Mouse (Mus musculus) forebrain, embryonic 13.5 days (tissue): ENCODE data around the gene Clec4d. TPM values are rescaled to one million over a fixed set of nuclear protein-coding genes. Genes with fewer than 3 reads are reported as not detected.
"Not testable (repeated sequence)": the region's sequence is repeated elsewhere in the genome, so short reads cannot be mapped to it uniquely, and the experiment has no call there.

Source experiments
- ATAC-seq: fragments of 200-750 bp; cut with Nextera tagmentation; 2 replicates; pipeline ENCODE4 v1.8.0; 2017
- H3K27ac ChIP-seq: fragments of 300-500 bp; sonication (generic); 2 replicates; pipeline ENCODE4 v1.5.1; 2015; ENCODE audit warnings: inconsistent platforms, mild to moderate bottlenecking, moderate library complexity
- H3K27me3 ChIP-seq: fragments of 300-500 bp; sonication (generic); 2 replicates; pipeline ENCODE4 v1.6.1; 2015; ENCODE audit warnings: mild to moderate bottlenecking, inconsistent platforms
- H3K36me3 ChIP-seq: fragments of 300-500 bp; sonication (generic); 2 replicates; pipeline ENCODE4 v1.6.1; 2015; ENCODE audit warnings: mild to moderate bottlenecking, inconsistent platforms; ENCODE audit not compliant: poor library complexity, severe bottlenecking
- H3K4me1 ChIP-seq: fragments of 300-500 bp; sonication (generic); 2 replicates; pipeline ENCODE4 v1.6.1; 2015; ENCODE audit warnings: inconsistent platforms
- H3K4me2 ChIP-seq: fragments of 300-500 bp; sonication (generic); 2 replicates; pipeline ENCODE4 v1.6.1; 2015; ENCODE audit warnings: inconsistent platforms, mild to moderate bottlenecking, moderate library complexity
- H3K4me3 ChIP-seq: fragments of 300-500 bp; sonication (generic); 2 replicates; pipeline ENCODE4 v1.5.1; 2015; ENCODE audit warnings: mild to moderate bottlenecking, inconsistent platforms
- H3K9ac ChIP-seq: fragments of 300-500 bp; sonication (generic); 2 replicates; pipeline ENCODE4 v1.6.1; 2015; ENCODE audit warnings: mild to moderate bottlenecking, inconsistent platforms
- H3K9me3 ChIP-seq: fragments of 300-500 bp; sonication (generic); replicated peaks from 2 replicates; pipeline ENCODE4 v1.6.1; 2016; ENCODE audit warnings: inconsistent platforms
- WGBS: fragments of 180-500 bp; shearing (Covaris S2); methylation state at CpG from one replicate; pipeline ENCODE4 v1.1.7; 2015; 5-methylcytosine and 5-hydroxymethylcytosine counted together
- polyA plus RNA-seq: library from polyadenylated mRNA; unstranded; fragments of >200 nt; fragmentation: Nextera tagmentation; extraction: Ambion mirVana; gene quantifications from 2 replicates; pipeline ENCODE4 v1.2.1, GENCODE M21; 2015

Clec4d gene
- not detected in 2 replicates for polyA plus RNA-seq

DNA sequence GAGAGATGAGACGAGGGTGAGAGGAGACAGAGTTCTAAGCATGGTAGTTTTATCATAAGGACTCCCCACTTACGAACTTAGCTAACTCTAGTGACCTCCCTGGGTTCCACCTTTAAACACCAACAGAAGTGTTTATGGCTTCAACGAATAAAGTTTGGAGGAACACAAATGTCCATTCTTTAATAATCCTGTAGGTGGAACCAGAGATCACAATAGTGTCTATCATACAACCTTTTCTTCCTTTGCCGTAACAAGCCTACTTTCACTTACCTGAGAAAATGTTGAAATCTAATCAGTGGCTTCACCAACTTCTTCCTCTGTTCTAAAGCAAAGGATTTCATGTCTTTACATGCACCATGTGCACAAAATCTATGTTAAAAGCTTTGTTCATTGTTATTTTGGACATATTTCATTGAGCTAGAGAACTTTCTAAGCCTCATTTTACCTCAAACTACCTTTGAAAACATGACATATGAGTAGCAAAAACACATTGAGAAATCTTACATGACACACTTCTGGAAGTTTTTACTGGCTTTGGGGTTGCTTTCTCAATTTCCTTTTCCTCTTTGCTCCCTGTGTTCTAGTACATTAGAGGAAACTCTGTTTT, at the start of gene Clec4d:
Gene Clec4d, plus strand, starts transcription at position 557 of the 607 bp plus-strand sequence.
- Histone ChIP-seq H3K4me3 (no peak within 1 kb of the TSS), H3K27me3 (no peaks in the 10 kb centered on the region), H3K9ac (no peak within 1 kb of the TSS), H3K27ac (no peak within 1 kb of the TSS), H3K36me3 (no peaks in the 10 kb centered on the region), H3K9me3 (no peaks in the 10 kb centered on the region), H3K4me1 (no peaks in the 10 kb centered on the region), H3K4me2 (no peak within 1 kb of the TSS)
- no peak for ATAC-seq
- WGBS = 78% methylated on average over 4 of the region's 4 CpGs

DNA sequence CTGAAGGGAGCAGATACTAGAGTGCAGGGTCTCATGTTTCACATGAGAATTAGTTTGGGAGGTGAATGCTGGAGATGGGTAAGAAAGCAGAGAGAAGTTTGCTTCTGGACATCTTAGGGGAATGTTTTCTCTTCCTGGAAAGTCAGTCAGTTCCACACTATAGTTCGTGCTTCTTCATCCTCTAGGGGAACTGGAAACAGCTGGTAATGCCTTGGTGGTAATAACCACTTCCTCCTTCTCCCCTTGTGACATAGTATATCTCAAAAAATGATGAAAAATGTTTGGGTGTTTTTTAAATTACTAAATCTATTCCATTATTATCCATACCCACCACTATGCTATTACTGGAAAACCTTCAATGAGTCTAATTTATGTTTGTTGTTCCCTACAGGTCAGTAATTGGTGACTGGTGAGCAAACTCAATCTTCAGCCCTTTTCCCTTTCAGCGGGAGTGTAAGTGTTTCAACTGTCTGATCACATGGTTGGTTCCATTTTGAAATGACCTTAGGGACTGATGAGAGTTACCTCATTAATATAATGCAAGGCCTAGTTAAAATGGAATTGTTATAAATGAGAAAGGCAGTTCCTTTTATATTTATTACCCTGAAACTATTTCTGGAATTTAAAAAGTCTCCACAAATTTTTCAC, 34.3 kb upstream of the Clec4d start:
- Histone ChIP-seq H3K4me3 (no peak overlapping the region), H3K9ac (no peak overlapping the region), H3K4me1 (no peaks in the 10 kb centered on the region), H3K27ac (no peak overlapping the region), H3K9me3 (0 out of 2 replicates have a peak, but pooled peaks cover 7% of the 10 kb centered on the region), H3K36me3 (no peaks in the 10 kb centered on the region), H3K4me2 (no peak overlapping the region), H3K27me3 (no peaks in the 10 kb centered on the region)
- ATAC-seq = no peak
- 66% methylated on average over 2 of the region's 2 CpGs for WGBS

DNA sequence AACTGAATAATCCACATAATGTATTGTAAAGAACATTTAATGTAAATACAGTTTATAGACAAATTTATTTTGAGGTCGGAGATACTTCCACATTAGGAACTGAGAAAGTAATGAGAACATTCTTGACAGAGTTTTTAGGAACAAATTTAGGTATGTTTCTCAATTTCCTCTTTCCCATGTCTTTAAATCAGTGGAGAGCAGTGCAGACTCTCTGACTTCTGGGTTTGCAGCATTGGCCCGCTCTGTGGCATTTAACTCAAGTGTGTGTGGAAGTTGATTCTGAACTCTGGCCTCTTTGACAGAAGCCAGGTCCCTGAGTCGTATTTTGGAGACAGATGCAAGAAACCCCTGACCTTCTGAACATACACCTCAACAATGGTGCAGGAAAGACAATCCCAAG, 32.3 kb upstream of the Clec4d start, which contains the start of gene Clec4n:
Gene Clec4n, plus strand, starts transcription at position 200 of the 400 bp plus-strand sequence.
- Histone ChIP-seq H3K4me2 (no peak within 1 kb of the TSS), H3K9me3 (no peaks in the 10 kb centered on the region), H3K4me3 (no peak within 1 kb of the TSS), H3K9ac (no peak within 1 kb of the TSS), H3K27ac (no peak within 1 kb of the TSS), H3K27me3 (no peaks in the 10 kb centered on the region), H3K4me1 (no peaks in the 10 kb centered on the region), H3K36me3 (no peaks in the 10 kb centered on the region)
- 75% methylated on average over 3 of the region's 3 CpGs for WGBS
- no peak for ATAC-seq

DNA sequence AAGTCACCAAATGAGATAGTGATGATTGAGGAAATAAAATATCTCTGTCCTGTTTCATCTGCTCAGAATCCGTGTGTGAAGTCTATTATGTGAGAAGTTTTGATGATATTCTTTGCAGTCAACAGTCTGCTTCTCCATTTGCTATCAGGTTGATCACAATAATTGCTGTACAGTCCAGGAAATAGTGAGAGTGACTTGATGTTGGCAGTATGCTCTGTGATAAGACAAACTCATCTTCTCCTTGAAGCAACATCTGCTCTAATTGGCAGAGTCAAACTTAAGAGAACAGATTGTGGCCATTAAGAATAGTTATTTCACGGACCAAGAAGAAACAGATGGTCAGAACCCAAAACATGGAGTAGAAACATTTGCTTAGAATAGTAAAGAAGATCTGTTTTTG, 30.8 kb upstream of the Clec4d start:
- no peaks in the 10 kb centered on the region for H3K27me3 ChIP-seq
- H3K9ac ChIP-seq = no peak overlapping the region
- no peak overlapping the region for H3K27ac ChIP-seq
- H3K36me3 ChIP-seq = no peaks in the 10 kb centered on the region
- WGBS = 76% methylated on average over 2 of the region's 2 CpGs
- H3K4me1 ChIP-seq = no peaks in the 10 kb centered on the region
- H3K4me2 ChIP-seq = no peak overlapping the region
- no peak overlapping the region for H3K4me3 ChIP-seq
- H3K9me3 ChIP-seq = no peaks in the 10 kb centered on the region
- ATAC-seq = no peak

DNA sequence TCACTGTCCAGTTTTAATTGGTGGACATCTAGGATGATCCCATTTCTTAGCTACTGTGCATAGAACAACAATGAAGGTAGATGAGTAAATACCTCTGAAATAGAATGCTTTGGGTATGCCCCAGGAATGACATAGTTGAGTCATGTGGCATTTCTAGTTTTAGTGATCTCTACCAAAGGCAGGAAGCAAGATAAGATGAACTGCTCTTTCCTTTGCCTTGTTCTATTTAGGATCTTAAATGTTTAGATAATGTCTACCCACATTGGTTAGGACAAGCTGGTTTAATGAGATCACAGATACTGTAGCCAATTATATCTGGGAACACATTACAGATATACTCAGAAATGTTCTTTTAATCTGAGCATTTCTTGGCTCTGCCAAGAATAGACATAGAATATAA, 24.3 kb upstream of the Clec4d start:
- Histone ChIP-seq H3K36me3 (no peaks in the 10 kb centered on the region), H3K9ac (no peak overlapping the region), H3K27me3 (no peaks in the 10 kb centered on the region), H3K4me1 (no peaks in the 10 kb centered on the region), H3K4me3 (no peak overlapping the region), H3K27ac (no peak overlapping the region), H3K9me3 (no peaks in the 10 kb centered on the region), H3K4me2 (no peak overlapping the region)
- ATAC-seq = no peak

DNA sequence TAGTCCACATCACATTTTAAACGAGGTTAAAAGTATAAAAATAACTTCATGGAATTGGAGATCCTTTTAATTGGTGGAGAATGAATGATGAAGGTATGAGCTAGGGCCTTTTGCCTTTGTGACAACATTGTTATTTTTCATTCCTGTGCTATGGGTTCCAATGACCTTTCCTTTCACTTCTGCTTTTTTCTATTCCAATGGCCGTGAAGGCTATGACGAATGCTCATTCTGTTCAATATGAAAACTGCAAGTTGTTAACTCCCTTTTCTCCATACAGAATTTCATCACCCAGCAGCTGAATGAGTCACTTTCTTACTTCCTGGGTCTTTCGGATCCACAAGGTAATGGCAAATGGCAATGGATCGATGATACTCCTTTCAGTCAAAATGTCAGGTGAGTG, 17.7 kb upstream of the Clec4d start:
- no peak for ATAC-seq
- Histone ChIP-seq H3K36me3 (no peaks in the 10 kb centered on the region), H3K4me1 (no peaks in the 10 kb centered on the region), H3K9ac (no peak overlapping the region), H3K27me3 (no peaks in the 10 kb centered on the region), H3K27ac (no peak overlapping the region), H3K9me3 (no peaks in the 10 kb centered on the region), H3K4me3 (no peak overlapping the region), H3K4me2 (no peak overlapping the region)
- WGBS = 87% methylated on average over 5 of the region's 5 CpGs

DNA sequence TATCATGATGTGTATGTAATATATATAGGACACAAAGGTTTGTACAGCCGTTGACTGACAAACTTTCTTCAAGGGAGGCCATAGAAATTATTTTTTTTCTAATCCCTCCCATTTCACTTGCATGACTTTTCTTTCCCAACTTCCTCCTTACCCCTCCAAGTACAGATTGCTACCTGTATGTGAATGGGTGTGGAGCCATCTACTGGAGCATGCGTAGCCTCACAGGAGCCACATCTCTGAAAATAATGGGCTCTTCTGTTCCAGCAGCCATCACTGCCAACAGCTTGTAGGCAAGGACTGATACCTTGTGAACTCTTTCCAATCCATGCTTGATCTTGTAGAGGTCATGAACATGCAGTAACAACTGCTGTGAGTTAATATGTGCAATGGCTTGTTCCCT, 13.0 kb upstream of the Clec4d start:
- WGBS = 84% methylated on average over 2 of the region's 2 CpGs
- not testable (repeated sequence) for H3K4me2 ChIP-seq, H3K4me1 ChIP-seq, H3K9ac ChIP-seq, ATAC-seq, H3K36me3 ChIP-seq, H3K9me3 ChIP-seq, H3K27me3 ChIP-seq, H3K27ac ChIP-seq, H3K4me3 ChIP-seq

DNA sequence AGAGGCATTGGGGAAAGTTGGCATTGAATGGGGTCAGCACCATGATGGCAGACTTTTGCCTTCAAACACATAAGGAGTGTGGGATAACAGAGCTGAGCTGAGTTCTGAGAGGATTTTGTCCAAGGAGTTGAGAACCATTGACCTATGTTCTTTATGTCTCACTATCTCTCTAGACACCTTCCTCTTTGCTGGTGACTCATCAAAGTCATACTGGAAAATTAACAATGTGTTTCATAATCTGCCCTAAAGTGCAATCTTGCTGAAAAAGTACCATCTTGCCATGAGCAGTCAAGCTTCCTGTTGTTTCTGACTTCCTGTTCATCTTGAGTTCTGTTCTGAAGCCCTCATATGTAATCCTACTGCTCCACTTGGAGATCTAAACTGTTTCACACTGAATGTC, 9.2 kb upstream of the Clec4d start:
- H3K27me3 ChIP-seq = no peaks in the 10 kb centered on the region
- no peak for ATAC-seq
- no peaks in the 10 kb centered on the region for H3K9me3 ChIP-seq
- H3K36me3 ChIP-seq = no peaks in the 10 kb centered on the region
- no peak overlapping the region for H3K4me3 ChIP-seq
- no peak overlapping the region for H3K27ac ChIP-seq
- H3K4me2 ChIP-seq = no peak overlapping the region
- H3K4me1 ChIP-seq = no peaks in the 10 kb centered on the region
- H3K9ac ChIP-seq = no peak overlapping the region

DNA sequence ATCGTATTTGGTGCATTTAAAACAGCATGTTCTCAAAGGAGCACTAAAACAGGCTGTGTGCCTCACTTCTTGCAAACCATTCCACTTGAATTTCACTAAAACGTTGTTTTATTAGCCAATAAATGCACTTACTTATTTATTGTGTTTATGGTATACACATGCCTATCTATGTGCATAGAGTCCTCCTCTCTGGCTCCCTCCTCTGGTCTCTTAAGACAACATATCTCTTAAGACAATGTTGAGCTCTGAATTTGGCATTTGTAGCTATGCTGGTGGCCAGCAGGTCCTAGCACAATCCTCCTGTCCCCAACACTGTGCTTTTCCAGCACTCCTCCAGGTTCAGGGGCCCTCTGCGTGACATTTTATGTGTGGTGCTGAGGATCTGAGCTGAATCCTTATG, 3.0 kb upstream of the Clec4d start:
- H3K9me3 ChIP-seq = no peaks in the 10 kb centered on the region
- H3K4me2 ChIP-seq = no peak overlapping the region
- WGBS = 78% methylated on average over 3 of the region's 3 CpGs
- H3K27me3 ChIP-seq = no peaks in the 10 kb centered on the region
- H3K4me1 ChIP-seq = no peaks in the 10 kb centered on the region
- H3K9ac ChIP-seq = no peak overlapping the region
- H3K27ac ChIP-seq = no peak overlapping the region
- ATAC-seq = no peak
- no peaks in the 10 kb centered on the region for H3K36me3 ChIP-seq
- H3K4me3 ChIP-seq = no peak overlapping the region

DNA sequence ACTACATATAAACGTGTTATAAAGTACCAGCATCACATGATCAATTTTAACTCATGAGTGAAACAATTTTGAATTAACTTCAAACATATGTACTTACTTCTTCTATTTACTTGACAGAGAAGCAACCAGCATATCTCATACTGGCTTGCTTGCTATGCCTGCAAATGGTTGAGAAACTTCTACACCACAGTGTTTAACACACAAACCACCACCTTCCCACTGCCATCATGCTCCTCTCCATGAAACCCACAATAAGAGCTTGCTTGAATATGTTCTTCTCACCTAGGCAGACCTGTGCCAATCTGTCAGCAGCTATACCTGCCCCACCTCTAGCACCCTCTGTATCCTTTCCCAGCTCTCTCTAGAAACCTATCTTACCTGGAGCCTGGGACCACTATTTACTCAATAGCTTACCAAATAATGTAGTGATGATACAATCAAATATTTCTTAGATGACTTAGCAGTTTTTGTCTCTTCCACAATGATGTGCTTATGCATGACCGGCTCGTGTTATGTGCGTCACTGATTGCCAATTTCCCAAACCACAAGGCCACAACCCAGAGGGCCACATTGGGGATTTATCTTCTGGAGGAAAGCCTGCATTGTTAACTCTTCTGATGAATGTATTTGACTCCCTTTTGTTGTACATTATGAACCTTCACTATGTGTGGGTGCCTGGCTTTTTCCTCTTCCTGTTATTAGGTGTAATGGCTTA, 1.9 kb upstream of the Clec4d start:
- Histone ChIP-seq H3K36me3 (no peaks in the 10 kb centered on the region), H3K27me3 (no peaks in the 10 kb centered on the region), H3K4me1 (no peaks in the 10 kb centered on the region), H3K27ac (no peak overlapping the region), H3K4me3 (no peak overlapping the region), H3K9me3 (no peaks in the 10 kb centered on the region), H3K4me2 (no peak overlapping the region), H3K9ac (no peak overlapping the region)
- WGBS = 83% methylated on average over 4 of the region's 4 CpGs
- no peak for ATAC-seq

DNA sequence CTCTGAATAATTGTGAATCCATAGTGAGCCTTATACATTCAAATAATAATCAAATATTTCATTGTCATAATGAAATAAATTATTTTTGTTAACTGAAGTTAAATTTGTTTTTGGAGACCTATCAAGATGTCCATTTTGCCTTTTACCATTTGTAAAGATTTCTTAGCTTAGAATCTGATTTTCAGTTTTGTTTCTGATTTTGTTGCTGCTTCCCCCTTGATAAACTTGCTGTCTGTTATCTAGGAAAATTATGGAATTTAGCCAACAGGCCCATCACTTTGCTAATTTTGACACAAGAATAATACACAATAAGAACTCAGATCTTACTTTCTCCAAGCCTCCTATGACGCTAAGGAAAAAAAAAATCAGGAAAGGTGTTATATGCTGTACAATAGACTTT, 1.0 kb upstream of the Clec4d start:
- H3K4me3 ChIP-seq = no peak overlapping the region
- H3K4me2 ChIP-seq = no peak overlapping the region
- no peaks in the 10 kb centered on the region for H3K9me3 ChIP-seq
- no peaks in the 10 kb centered on the region for H3K4me1 ChIP-seq
- H3K27me3 ChIP-seq = no peaks in the 10 kb centered on the region
- H3K9ac ChIP-seq = no peak overlapping the region
- ATAC-seq = no peak
- H3K36me3 ChIP-seq = no peaks in the 10 kb centered on the region
- WGBS = 95% methylated on average over 1 of the region's 1 CpGs
- no peak overlapping the region for H3K27ac ChIP-seq

DNA sequence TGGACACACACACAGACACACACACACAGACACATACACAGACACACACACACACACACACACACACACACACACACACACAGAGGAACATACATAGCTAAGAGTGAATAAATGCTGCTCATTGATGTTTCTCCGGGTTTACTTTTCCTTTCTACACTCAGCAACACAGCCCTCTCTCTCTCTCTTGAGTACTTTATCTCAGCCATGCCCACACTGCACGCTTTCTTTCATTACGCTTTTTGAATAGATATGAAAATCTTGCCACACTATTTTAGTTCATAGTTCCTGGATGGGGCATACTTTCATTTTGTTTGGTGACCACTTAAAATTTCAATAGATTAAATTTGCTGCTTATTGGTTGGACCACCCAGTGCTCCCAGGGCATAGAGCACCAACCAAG, 2.3 kb downstream of the Clec4d start:
- H3K4me3 ChIP-seq = no peak overlapping the region
- WGBS = 91% methylated on average over 3 of the region's 3 CpGs
- H3K36me3 ChIP-seq = no peaks in the 10 kb centered on the region
- ATAC-seq = no peak
- no peak overlapping the region for H3K9ac ChIP-seq
- no peak overlapping the region for H3K4me2 ChIP-seq
- H3K27me3 ChIP-seq = no peaks in the 10 kb centered on the region
- H3K4me1 ChIP-seq = no peaks in the 10 kb centered on the region
- no peak overlapping the region for H3K27ac ChIP-seq
- H3K9me3 ChIP-seq = no peaks in the 10 kb centered on the region
